Mouse (Mus musculus): ENCODE results near the gene Nab2. TPM values are rescaled to one million over a fixed set of nuclear protein-coding genes. Genes with fewer than 3 reads are reported as not detected.

Nab2 gene
- total RNA-seq, 2 experiments from 2014 or later = 2.3 to 4.4 TPM

DNA sequence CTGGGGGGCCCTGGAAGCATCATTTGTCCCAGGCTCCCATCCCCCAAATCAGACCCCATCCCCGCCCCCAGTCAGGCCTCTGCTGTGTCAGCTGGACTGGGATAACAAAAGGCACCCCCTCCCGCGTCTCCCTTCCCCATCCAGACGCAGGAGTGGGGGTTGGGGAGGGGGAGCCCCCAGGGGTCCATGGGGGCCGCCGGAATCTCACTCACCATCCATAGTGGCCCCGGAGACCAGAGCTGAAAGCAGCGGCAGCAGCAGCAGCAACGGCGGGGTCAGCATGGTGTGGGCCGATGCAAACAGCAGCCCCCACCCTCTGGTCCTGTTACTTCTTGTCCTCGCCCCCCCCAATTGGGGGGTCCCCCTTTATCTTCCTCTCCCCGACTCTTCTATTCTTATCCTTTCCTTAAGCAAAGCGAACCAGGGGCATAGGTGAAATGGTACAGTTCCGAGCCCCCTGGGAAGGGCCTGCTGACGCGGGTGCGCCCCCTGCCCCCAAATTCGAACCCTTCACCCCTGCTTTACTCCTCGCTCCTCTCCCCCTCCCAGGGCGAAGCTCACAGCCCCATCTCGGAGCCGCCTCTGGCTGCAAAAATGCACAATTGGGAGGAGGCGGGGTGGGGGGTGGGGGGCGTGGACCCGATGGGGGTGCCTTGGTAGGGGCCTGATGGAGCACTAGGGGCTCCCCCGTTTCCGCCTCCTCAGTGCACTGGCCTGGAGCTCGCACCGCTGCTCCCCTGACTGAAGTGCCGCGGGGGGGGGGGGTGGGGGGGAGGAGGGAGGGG, 47.8 kb downstream of the Nab2 start, which contains the start of gene Lrp1:
Gene Lrp1 (minus strand): TSS at position 743 of the 785 bp plus-strand sequence.
- no peak for DNase-seq

DNA sequence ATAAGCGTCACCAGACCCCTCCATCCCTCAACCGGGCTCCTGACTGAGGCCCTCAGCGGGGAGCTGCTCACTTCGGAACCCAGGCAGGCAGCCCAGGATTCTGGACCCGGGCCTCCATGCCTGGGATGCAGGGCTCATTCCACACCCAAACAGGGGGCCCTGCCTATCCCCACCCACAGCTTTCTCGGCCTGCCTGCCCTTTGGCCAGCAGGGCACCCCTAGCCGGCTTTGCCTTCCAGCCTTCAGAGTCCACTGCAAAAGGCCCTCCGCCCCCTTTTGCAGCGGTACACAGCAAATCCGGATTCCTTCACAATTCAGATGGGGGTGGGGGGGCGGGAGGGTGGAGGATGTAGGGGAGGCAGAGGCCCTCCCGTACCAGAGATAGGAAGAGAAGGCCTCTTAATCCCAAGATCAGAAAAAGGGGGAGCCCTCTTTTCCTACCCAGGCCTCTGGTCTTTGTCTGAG, 48.4 kb downstream of the Nab2 start:
- no peak for DNase-seq
- intact Hi-C loops (cut with DNase I) = loop anchor here (2.0 kb wide), 1 partner anchor 43 kb away; no protein-coding TSS in a partner anchor

More for the DNA sequence above, 47.8 kb downstream of the Nab2 start, which contains the start of gene Lrp1:
- intact Hi-C loops (cut with DNase I) = loop anchor here (2.0 kb wide), 1 partner anchor 44 kb away; no protein-coding TSS in a partner anchor

- no peak for DNase-seq
- intact Hi-C loops (cut with DNase I) = no loop called here
These were observed 49.1 kb downstream of the Nab2 start for GRCm38 (mm10) chr10:127619119-127619721.

DNA sequence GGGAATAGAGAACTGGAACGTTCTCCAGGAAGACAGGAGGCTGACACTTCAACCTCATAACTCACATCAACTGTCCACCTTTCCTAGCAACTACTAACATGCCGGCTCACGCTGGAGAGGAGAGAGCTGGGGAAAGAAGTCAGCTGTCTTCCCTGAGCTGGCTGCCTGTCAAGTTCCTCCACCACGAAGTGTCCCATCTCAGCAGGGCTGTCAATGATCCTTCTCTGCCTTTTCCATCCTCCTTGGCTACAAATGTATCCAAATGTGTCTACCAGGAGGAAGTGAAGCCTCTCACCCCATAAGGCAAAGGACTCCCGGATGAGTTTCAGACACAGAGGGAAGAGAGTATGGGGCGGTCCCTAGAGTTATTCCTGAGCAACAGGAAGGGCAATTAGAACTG, 50.2 kb downstream of the Nab2 start:
- DNase-seq = no peak
- intact Hi-C loops (cut with DNase I) = no loop called here

DNA sequence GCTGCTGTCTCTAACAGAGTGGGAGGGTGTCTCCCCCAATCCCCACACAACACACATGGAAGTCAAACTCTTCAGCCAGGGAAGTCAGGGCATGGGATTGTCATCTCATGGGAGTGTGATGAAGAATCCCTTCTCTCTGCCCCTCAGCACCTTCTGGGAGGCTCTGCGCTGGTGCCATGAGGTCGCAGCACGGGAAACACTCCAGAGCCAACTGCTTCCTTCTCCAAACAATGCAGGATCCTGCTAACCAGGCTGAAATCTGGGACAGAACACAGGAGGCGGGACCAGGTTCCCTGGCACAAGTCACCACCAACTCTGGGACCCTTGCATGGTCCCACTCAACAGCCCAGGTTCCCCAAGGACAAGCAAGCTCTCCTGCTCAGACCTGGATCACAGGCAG, 51.1 kb downstream of the Nab2 start:
- intact Hi-C loops (cut with DNase I) = no loop called here
- no peak for DNase-seq

GRCm38 (mm10) chr10:127616261-127616679, 52.1 kb downstream of the Nab2 start:
- intact Hi-C loops (cut with DNase I) = no loop called here
- DNase-seq = no peak

DNA sequence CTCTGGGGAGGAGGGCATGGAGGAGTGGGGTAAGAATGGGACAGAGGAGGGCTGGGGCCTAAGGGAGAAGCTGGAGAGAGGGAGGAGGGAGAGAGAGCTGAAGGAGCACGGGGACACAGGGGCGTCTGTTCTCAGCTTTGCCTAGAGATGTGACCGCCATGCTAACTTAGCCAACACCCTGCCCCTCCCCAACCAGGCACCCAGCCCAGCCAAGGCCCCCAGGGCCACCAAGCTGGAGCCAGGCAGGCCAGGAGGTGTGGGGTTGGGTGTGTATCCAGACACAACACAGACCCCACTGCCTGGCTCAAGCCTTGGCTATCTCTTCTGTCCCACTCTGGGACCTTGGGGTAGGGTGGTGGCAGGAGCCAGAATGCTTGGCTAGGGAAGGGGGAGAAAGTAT, 52.8 kb downstream of the Nab2 start:
- peak in 1 of 2 experiments; percentile 65 for DNase-seq
- intact Hi-C loops (cut with DNase I) = no loop called here

DNA sequence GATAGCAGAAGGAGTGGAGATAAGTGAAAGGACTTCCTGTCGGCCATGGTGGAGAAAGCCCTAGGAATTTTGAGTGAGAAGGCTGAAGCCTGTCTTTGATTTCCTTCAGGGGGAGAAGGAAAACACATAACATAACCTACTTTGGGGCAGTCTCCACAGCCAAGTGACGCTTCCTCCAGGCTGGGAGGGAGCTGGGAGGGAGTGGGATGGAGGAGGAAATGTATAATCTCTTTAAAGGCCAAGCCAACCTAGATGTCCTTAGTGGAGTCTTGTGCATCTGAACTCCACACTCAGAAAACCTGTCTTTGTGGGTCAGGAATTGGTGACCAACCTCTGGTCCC, 53.4 kb downstream of the Nab2 start:
- intact Hi-C loops (cut with DNase I) = no loop called here
- no peak for DNase-seq

DNA sequence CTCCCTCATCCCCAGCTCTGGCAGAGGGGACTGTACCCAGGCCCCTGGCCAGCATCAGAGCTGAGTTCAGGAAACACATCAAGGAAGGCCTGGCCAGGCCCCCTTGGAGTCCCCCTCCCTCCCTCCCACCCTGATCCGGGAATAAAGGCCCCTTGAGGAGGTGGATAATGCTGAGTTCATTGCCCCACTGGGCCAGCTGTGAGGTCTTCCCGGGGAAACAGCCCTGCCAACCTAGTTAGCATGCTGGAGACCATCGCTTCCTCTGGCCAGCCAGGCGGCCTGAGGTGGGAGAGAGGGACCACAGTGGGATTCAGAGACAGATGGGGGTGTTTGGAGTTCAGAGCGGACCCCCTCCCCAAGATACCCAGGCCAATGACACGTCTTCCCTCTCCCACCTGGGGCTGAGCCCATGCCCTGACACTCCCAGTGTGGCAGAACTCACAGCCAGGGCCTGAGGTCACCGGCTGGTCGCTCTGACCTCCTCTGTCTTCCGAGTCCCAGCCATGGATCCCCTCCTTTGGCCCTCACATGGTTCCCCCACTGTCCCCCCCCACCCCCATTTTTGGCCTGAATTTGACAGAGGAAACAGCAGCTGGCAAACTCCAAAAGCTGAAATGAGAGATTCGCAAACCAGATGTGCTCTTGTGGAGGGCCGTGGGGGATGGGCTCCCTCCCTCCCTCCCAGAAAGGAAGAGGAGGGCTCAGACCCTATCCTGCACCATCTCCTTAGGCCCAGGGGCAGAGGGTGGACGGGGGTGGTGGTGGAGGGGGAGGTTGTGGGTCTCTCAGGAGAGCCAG, 53.9 kb downstream of the Nab2 start:
- DNase-seq = no peak
- intact Hi-C loops (cut with DNase I) = no loop called here

DNA sequence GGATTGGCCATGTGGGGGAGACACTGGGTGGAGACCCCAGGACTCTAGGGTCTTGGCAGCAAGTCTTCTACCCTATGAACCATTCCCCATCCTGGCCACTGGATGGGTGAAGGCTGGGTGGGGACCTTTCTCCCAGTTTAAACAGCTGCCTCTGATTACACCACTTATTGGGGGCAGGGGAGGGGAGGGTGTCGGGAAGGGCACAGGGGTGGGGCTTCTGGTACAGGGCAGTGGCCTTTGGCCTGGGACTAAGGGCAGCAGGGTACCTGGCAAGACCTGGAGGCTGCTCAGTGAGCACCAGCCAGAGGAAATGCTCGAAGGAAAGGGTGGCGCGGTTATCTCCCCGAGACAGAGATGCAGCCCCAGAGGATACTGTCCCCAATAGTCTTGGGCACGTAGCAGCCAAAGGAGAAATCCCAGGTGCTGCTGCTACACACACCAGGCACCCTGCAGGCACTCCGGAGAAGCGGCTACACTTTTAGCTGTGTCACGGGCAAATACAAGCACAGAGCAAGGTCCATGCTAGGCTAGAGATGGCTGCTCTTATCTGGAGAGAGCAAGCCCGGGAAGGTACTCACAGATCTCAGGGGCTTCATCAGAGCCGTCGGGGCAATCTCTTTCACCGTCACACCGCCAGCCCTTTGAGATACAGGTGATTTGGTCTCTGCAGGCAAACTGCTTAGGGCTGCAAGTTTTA, 56.1 kb downstream of the Nab2 start:
- intact Hi-C loops (cut with DNase I) = no loop called here
- DNase-seq = no peak

Other genes starting within 250 kb of the Nab2 start
- gene Stac3, start 166.9 kb downstream of the Nab2 start, total RNA-seq (2021) = 100 to 1,000 TPM; 342 to 376 TPM
- gene Ndufa4l2, start 153.6 kb downstream of the Nab2 start, total RNA-seq (2021) = 10 to 100 TPM; 11.0 to 11.3 TPM
- 10 to 100 TPM; 23.4 to 26.4 TPM for gene Shmt2, start 146.1 kb downstream of the Nab2 start, total RNA-seq (2021)
- gene Nxph4, start 134.0 kb downstream of the Nab2 start, total RNA-seq (2021) = under 1 TPM; 0.20 TPM
- 10 to 100 TPM; 48.6 to 49.1 TPM for gene Lrp1, start 47.4 kb downstream of the Nab2 start, total RNA-seq (2021)
- gene Stat6, start 25.6 kb downstream of the Nab2 start, total RNA-seq (2021) = 10 to 100 TPM; 15.4 to 15.5 TPM
- 1 to 10 TPM; 1.9 to 2.1 TPM for gene Nemp1, start 1.7 kb downstream of the Nab2 start, total RNA-seq (2021)
- gene Myo1a, start 36.6 kb upstream of the Nab2 start, total RNA-seq (2021) = under 1 TPM; 0.15 to 0.18 TPM
- gene Tac2, start 55.9 kb upstream of the Nab2 start, total RNA-seq (2021) = not detected
- gene Zbtb39, start 71.0 kb upstream of the Nab2 start, total RNA-seq (2021) = 1 to 10 TPM; 5.1 to 5.9 TPM
- gene Gpr182, start 83.2 kb upstream of the Nab2 start, total RNA-seq (2021) = under 1 TPM; 0.13 to 0.15 TPM
- under 1 TPM; 0.05 to 0.10 TPM for gene Rdh1, start 91.2 kb upstream of the Nab2 start, total RNA-seq (2021)
- not detected for gene Rdh16f1, start 91.2 kb upstream of the Nab2 start, total RNA-seq (2021)
- gene Rdh9, start 107.8 kb upstream of the Nab2 start, total RNA-seq (2021) = under 1 TPM; 0.47 to 0.69 TPM
- gene Rdh16, start 132.6 kb upstream of the Nab2 start, total RNA-seq (2021) = not detected
- gene Rdh19, start 181.4 kb upstream of the Nab2 start, total RNA-seq (2021) = not detected
- not detected for gene Rdh16f2, start 197.9 kb upstream of the Nab2 start, total RNA-seq (2021)
- gene Rdh7, start 220.2 kb upstream of the Nab2 start, total RNA-seq (2021) = not detected
- not detected for gene Sdr9c7, start 229.9 kb upstream of the Nab2 start, total RNA-seq (2021)